Mouse (Mus musculus): ENCODE results near the gene Naxe. TPM values are rescaled to one million over a fixed set of nuclear protein-coding genes. Genes with fewer than 3 reads are reported as not detected.

The Naxe gene
- total RNA-seq (2022): 10 to 100 TPM; 49.1 to 56.1 (median 50.4) TPM

GRCm38 (mm10) chr3:88057902-88058696, at the start of gene Naxe:
Naxe (minus strand) TSS chr3:88058495.
- peak; percentile 62 to 81 for DNase-seq (ENCODE audit: low spot score in 2 of 2)

- no peak for DNase-seq (ENCODE audit: low spot score in 2 of 2)
These were observed 47.8 kb upstream of the Naxe start for GRCm38 (mm10) chr3:88106126-88106525.

- DNase-seq (ENCODE audit: low spot score in 2 of 2): no peak
These were observed 44.3 kb upstream of the Naxe start for GRCm38 (mm10) chr3:88102611-88103010.

- DNase-seq (ENCODE audit: low spot score in 2 of 2): no peak
These were observed 43.9 kb upstream of the Naxe start for GRCm38 (mm10) chr3:88102196-88102595.

- DNase-seq (ENCODE audit: low spot score in 2 of 2): no peak
These were observed 43.4 kb upstream of the Naxe start for GRCm38 (mm10) chr3:88101736-88102135.

- no peak for DNase-seq (ENCODE audit: low spot score in 2 of 2)
These were observed 42.0 kb upstream of the Naxe start for GRCm38 (mm10) chr3:88100251-88100650.

GRCm38 (mm10) chr3:88097666-88098065, 39.4 kb upstream of the Naxe start:
- no peak for DNase-seq (ENCODE audit: low spot score in 2 of 2)

- DNase-seq (ENCODE audit: low spot score in 2 of 2): no peak
These were observed 35.8 kb upstream of the Naxe start for GRCm38 (mm10) chr3:88094126-88094525.

- DNase-seq (ENCODE audit: low spot score in 2 of 2): no peak
These were observed 32.3 kb upstream of the Naxe start for GRCm38 (mm10) chr3:88090616-88091015.

GRCm38 (mm10) chr3:88090106-88090505, 31.8 kb upstream of the Naxe start:
- peak in 1 of 2 experiments; percentile 33 for DNase-seq (ENCODE audit: low spot score in 2 of 2)

- no peak for DNase-seq (ENCODE audit: low spot score in 2 of 2)
These were observed 29.4 kb upstream of the Naxe start for GRCm38 (mm10) chr3:88087688-88088087.

- DNase-seq (ENCODE audit: low spot score in 2 of 2): no peak
These were observed 27.2 kb upstream of the Naxe start for GRCm38 (mm10) chr3:88085459-88085858.

- no peak for DNase-seq (ENCODE audit: low spot score in 2 of 2)
These were observed 25.7 kb upstream of the Naxe start for GRCm38 (mm10) chr3:88084001-88084400.

GRCm38 (mm10) chr3:88082663-88083062, 24.4 kb upstream of the Naxe start:
- DNase-seq (ENCODE audit: low spot score in 2 of 2): no peak

GRCm38 (mm10) chr3:88082224-88082618, 23.9 kb upstream of the Naxe start:
- no peak for DNase-seq (ENCODE audit: low spot score in 2 of 2)

GRCm38 (mm10) chr3:88081345-88082223, 23.3 kb upstream of the Naxe start, which contains the start of gene Iqgap3:
Iqgap3 (plus strand) TSS chr3:88081971.
- peak; percentile 77 to 83 for DNase-seq (ENCODE audit: low spot score in 2 of 2)

- DNase-seq (ENCODE audit: low spot score in 2 of 2): no peak
These were observed 19.9 kb upstream of the Naxe start, which contains the start of gene Ttc24 for GRCm38 (mm10) chr3:88078204-88078603. Ttc24 (minus strand) TSS chr3:88078304.

- DNase-seq (ENCODE audit: low spot score in 2 of 2): no peak
These were observed 19.1 kb upstream of the Naxe start for GRCm38 (mm10) chr3:88077441-88077840.

- no peak for DNase-seq (ENCODE audit: low spot score in 2 of 2)
These were observed 16.5 kb upstream of the Naxe start for GRCm38 (mm10) chr3:88074766-88075165.

- DNase-seq (ENCODE audit: low spot score in 2 of 2): no peak
These were observed 16.1 kb upstream of the Naxe start for GRCm38 (mm10) chr3:88074351-88074750.

GRCm38 (mm10) chr3:88073631-88074030, 15.3 kb upstream of the Naxe start:
- no peak for DNase-seq (ENCODE audit: low spot score in 2 of 2)

- DNase-seq (ENCODE audit: low spot score in 2 of 2): peak; percentile 81 to 84
These were observed 13.5 kb upstream of the Naxe start for GRCm38 (mm10) chr3:88071783-88072182.
